Mouse (Mus musculus) MEL (cell line): ENCODE data around the gene Slc36a3. TPM values are rescaled to one million over a fixed set of nuclear protein-coding genes. Genes with fewer than 3 reads are reported as not detected.
A peak's percentile ranks its signal among the peaks of the same experiment; 100 is the strongest.

Experiments
- DNase-seq: peaks from one replicate; pipeline ENCODE4 v3.0.0; 2011; ENCODE audit warnings: low read depth, low spot score
- H3K27ac ChIP-seq: 2 replicates; pipeline ENCODE4 v1.5.1; 2012; ENCODE audit warnings: low read depth, mild to moderate bottlenecking, control low read depth, low read length, moderate library complexity; ENCODE audit not compliant: control insufficient read depth
- H3K27me3 ChIP-seq, 2 experiments: fragments of 150-350 bp in 1 of 2; sonication (generic) in 1 of 2; 2 replicates each; pipeline ENCODE4 v1.6.1; 2012; ENCODE audit warnings: low read length in 2 of 2, mild to moderate bottlenecking in 2 of 2, improper control_type of control experiment in 1 of 2, moderate library complexity in 1 of 2; ENCODE audit not compliant: insufficient read depth in 2 of 2, control insufficient read depth in 1 of 2
- H3K36me3 ChIP-seq, 2 experiments: 2 replicates each; pipeline ENCODE4 v1.6.1; 2012 to 2014; ENCODE audit warnings: low read length in 2 of 2, improper control_type of control experiment in 1 of 2, inconsistent platforms in 1 of 2, mild to moderate bottlenecking in 1 of 2; ENCODE audit not compliant: insufficient read depth in 2 of 2, control insufficient read depth in 1 of 2
- H3K4me1 ChIP-seq, 2 experiments: fragments of 150-350 bp in 1 of 2; sonication (generic) in 1 of 2; 2 replicates each; pipeline ENCODE4 v1.6.1; 2012; ENCODE audit warnings: low read length in 2 of 2, improper control_type of control experiment in 1 of 2, mild to moderate bottlenecking in 1 of 2; ENCODE audit not compliant: insufficient read depth in 2 of 2, control insufficient read depth in 1 of 2
- H3K4me3 ChIP-seq, 2 experiments: fragments of 150-350 bp in 1 of 2; sonication (generic) in 1 of 2; 2 replicates each; pipeline ENCODE4 v1.5.1; 2012; ENCODE audit warnings: low read depth in 2 of 2, low read length in 2 of 2, mild to moderate bottlenecking in 2 of 2, moderate library complexity in 2 of 2, control low read depth in 1 of 2, improper control_type of control experiment in 1 of 2; ENCODE audit not compliant: control insufficient read depth in 1 of 2, insufficient read depth in 1 of 2
- H3K79me2 ChIP-seq: 2 replicates; pipeline ENCODE4 v1.6.1; 2012; ENCODE audit warnings: mild to moderate bottlenecking, low read length, moderate library complexity; ENCODE audit not compliant: control insufficient read depth, poor library complexity, insufficient read depth
- H3K9ac ChIP-seq: 2 replicates; pipeline ENCODE4 v1.6.1; 2012; ENCODE audit warnings: low read depth, mild to moderate bottlenecking, control low read depth, low read length, moderate library complexity; ENCODE audit not compliant: control insufficient read depth, poor library complexity, severe bottlenecking
- H3K9me3 ChIP-seq: fragments of 150-350 bp; sonication (generic); replicated peaks from 2 replicates; pipeline ENCODE4 v1.6.1; 2012; ENCODE audit warnings: mild to moderate bottlenecking, low read length, improper control_type of control experiment, moderate library complexity; ENCODE audit not compliant: insufficient read depth
- BHLHE40 ChIP-seq: IDR thresholded peaks from 2 replicates; pipeline ENCODE4 v1.6.1; 2012; ENCODE audit warnings: low read depth, mild to moderate bottlenecking, inconsistent platforms, low read length, improper control_type of control experiment, borderline replicate concordance
- CHD1 ChIP-seq: IDR thresholded peaks from 2 replicates; pipeline ENCODE4 v1.6.1; 2012; ENCODE audit warnings: low read depth, mild to moderate bottlenecking, inconsistent platforms, low read length, improper control_type of control experiment
- CHD2 ChIP-seq: IDR thresholded peaks from 2 replicates; pipeline ENCODE4 v1.6.1; 2011; ENCODE audit warnings: low read length, improper control_type of control experiment
- CTCF ChIP-seq, 3 experiments: IDR thresholded peaks in 2 of 3; conservative IDR thresholded peaks in 1 of 3; 2 replicates each; pipeline ENCODE4 v1.5.1; 2011 to 2012; ENCODE audit warnings: low read length in 3 of 3, low read depth in 2 of 3, mild to moderate bottlenecking in 2 of 3, improper control_type of control experiment in 1 of 3, inconsistent platforms in 1 of 3, mixed read lengths in 1 of 3, moderate library complexity in 1 of 3; ENCODE audit not compliant: control insufficient read depth in 1 of 3, insufficient read depth in 1 of 3, poor library complexity in 1 of 3, severe bottlenecking in 1 of 3
- E2F4 ChIP-seq: IDR thresholded peaks from 2 replicates; pipeline ENCODE4 v1.6.1; 2011; ENCODE audit warnings: low read depth, low read length, improper control_type of control experiment, borderline replicate concordance
- EP300 ChIP-seq, 2 experiments: IDR thresholded peaks; 2 replicates each; pipeline ENCODE4 v1.6.1; 2011; ENCODE audit warnings: improper control_type of control experiment in 2 of 2, low read length in 2 of 2, low read depth in 1 of 2, mild to moderate bottlenecking in 1 of 2
- ETS1 ChIP-seq: IDR thresholded peaks from 2 replicates; pipeline ENCODE4 v1.6.1; 2012; ENCODE audit warnings: low read depth, mild to moderate bottlenecking, inconsistent platforms, low read length, improper control_type of control experiment, moderate library complexity
- GATA1 ChIP-seq: IDR thresholded peaks from 2 replicates; pipeline ENCODE4 v1.6.1; 2011; ENCODE audit warnings: low read depth, low read length, improper control_type of control experiment
- HCFC1 ChIP-seq: IDR thresholded peaks from 2 replicates; pipeline ENCODE4 v1.6.1; 2012; ENCODE audit warnings: low read depth, mild to moderate bottlenecking, inconsistent platforms, low read length, improper control_type of control experiment, moderate library complexity
- JUND ChIP-seq: IDR thresholded peaks from 2 replicates; pipeline ENCODE4 v1.6.1; 2011; ENCODE audit warnings: low read depth, mild to moderate bottlenecking, improper control_type of control experiment, low read length
- MAFK ChIP-seq: IDR thresholded peaks from 2 replicates; pipeline ENCODE4 v1.6.1; 2011; ENCODE audit warnings: low read depth, mild to moderate bottlenecking, low read length, improper control_type of control experiment, borderline replicate concordance
- MAX ChIP-seq: IDR thresholded peaks from 2 replicates; pipeline ENCODE4 v1.6.1; 2011; ENCODE audit warnings: low read length, improper control_type of control experiment
- MEF2A ChIP-seq: IDR thresholded peaks from 2 replicates; pipeline ENCODE4 v1.6.1; 2014; ENCODE audit warnings: low read depth, mild to moderate bottlenecking, inconsistent platforms, low read length, improper control_type of control experiment; ENCODE audit not compliant: poor library complexity, insufficient replicate concordance, severe bottlenecking; ENCODE audit errors: extremely low read depth
- MXI1 ChIP-seq: IDR thresholded peaks from 2 replicates; pipeline ENCODE4 v1.6.1; 2011; ENCODE audit warnings: mild to moderate bottlenecking, low read depth, low read length, improper control_type of control experiment
- MYB ChIP-seq: IDR thresholded peaks from 2 replicates; pipeline ENCODE4 v1.6.1; 2011; ENCODE audit warnings: mild to moderate bottlenecking, low read depth, low read length, improper control_type of control experiment
- MYC ChIP-seq: IDR thresholded peaks from 2 replicates; pipeline ENCODE4 v1.6.1; 2011; ENCODE audit warnings: low read depth, mild to moderate bottlenecking, low read length, improper control_type of control experiment, moderate library complexity
- NELFE ChIP-seq: IDR thresholded peaks from 2 replicates; pipeline ENCODE4 v1.6.1; 2011; ENCODE audit warnings: low read depth, low read length, improper control_type of control experiment
- POLR2AphosphoS2 ChIP-seq: IDR thresholded peaks from 2 replicates; pipeline ENCODE4 v1.6.1; 2011; ENCODE audit warnings: low read length, improper control_type of control experiment
- POLR2AphosphoS5 ChIP-seq: IDR thresholded peaks from 2 replicates; pipeline ENCODE4 v1.6.1; 2012; ENCODE audit warnings: low read depth, borderline replicate concordance, mild to moderate bottlenecking, inconsistent platforms, low read length, moderate library complexity, mixed read lengths
- RAD21 ChIP-seq: IDR thresholded peaks from 2 replicates; pipeline ENCODE4 v1.6.1; 2011; ENCODE audit warnings: mild to moderate bottlenecking, low read depth, low read length, improper control_type of control experiment
- RCOR1 ChIP-seq: IDR thresholded peaks from 2 replicates; pipeline ENCODE4 v1.6.1; 2012; ENCODE audit warnings: low read depth, mild to moderate bottlenecking, inconsistent platforms, low read length, improper control_type of control experiment
- SIN3A ChIP-seq: IDR thresholded peaks from 2 replicates; pipeline ENCODE4 v1.6.1; 2012; ENCODE audit warnings: low read length, improper control_type of control experiment, inconsistent platforms
- SMC3 ChIP-seq: IDR thresholded peaks from 2 replicates; pipeline ENCODE4 v1.6.1; 2011; ENCODE audit warnings: low read depth, low read length, improper control_type of control experiment
- TAL1 ChIP-seq: IDR thresholded peaks from 2 replicates; pipeline ENCODE4 v1.6.1; 2012; ENCODE audit warnings: mild to moderate bottlenecking, inconsistent platforms, low read length, moderate library complexity, mixed read lengths
- TBP ChIP-seq: IDR thresholded peaks from 2 replicates; pipeline ENCODE4 v1.8.0; 2011; ENCODE audit warnings: low read depth, low read length, improper control_type of control experiment
- TCF12 ChIP-seq: IDR thresholded peaks from 2 replicates; pipeline ENCODE4 v1.6.1; 2014; ENCODE audit warnings: low read depth, mild to moderate bottlenecking, inconsistent platforms, low read length, improper control_type of control experiment, moderate library complexity
- UBTF ChIP-seq: IDR thresholded peaks from 2 replicates; pipeline ENCODE4 v1.6.1; 2012; ENCODE audit warnings: low read depth, mild to moderate bottlenecking, inconsistent platforms, low read length, improper control_type of control experiment, moderate library complexity, borderline replicate concordance; ENCODE audit not compliant: insufficient read depth
- ZNF384 ChIP-seq: IDR thresholded peaks from 2 replicates; pipeline ENCODE4 v1.6.1; 2012; ENCODE audit warnings: low read depth, mild to moderate bottlenecking, inconsistent platforms, low read length, improper control_type of control experiment
- polyA plus RNA-seq, 2 experiments: library from polyadenylated mRNA; stranded (reverse) in 1 of 2; unstranded in 1 of 2; fragments of >175 nt in 1 of 2; fragments of >200 nt in 1 of 2; gene quantifications; 2 replicates each; pipeline versions ENCODE4 v1.2.1 to v1.2.4; 2012; ENCODE audit warnings: low replicate concordance in 2 of 2, low read depth in 1 of 2; ENCODE audit not compliant: insufficient read length in 2 of 2, insufficient read depth in 1 of 2, missing spikeins in 1 of 2
- total RNA-seq: library from RNA; depleted of rRNA; stranded (reverse); fragments of 300-350 nt; gene quantifications from 2 replicates; pipeline ENCODE4 v1.2.3, GENCODE M21; 2012

Slc36a3 gene
- total and polyA plus RNA-seq, 3 experiments, result 0.12 to 0.15 TPM; not detected in 1

- TF ChIP-seq MXI1, result 0 out of 2 replicates have a peak, but pooled peaks have one; percentile 54
- peak; percentile 43; the same call in 1 of the 2 replicates for TF ChIP-seq TBP
- 0 out of 2 replicates have a peak, but pooled peaks have one; percentile 11 for TF ChIP-seq NELFE
- TF ChIP-seq GATA1, result peak; percentile 99
- TF ChIP-seq SIN3A, result peak; percentile 59; the same call in 1 of the 2 replicates
- 0 out of 2 replicates have a peak, but pooled peaks have one; percentile 10 for TF ChIP-seq MAX
- peak; percentile 45 to 56; a peak in 2 of 4 replicates for TF ChIP-seq EP300 (IDR thresholded peaks at IDR 0.05; ENCODE audit: low read depth in 1 of 2, low read length in 2 of 2)
- TF ChIP-seq TCF12, result 0 out of 2 replicates have a peak, but pooled peaks have one; percentile 33
- no peak for TF ChIP-seq ZNF384
- TF ChIP-seq BHLHE40, result 0 out of 2 replicates have a peak, but pooled peaks have one; percentile 18
- no peak for TF ChIP-seq CHD1
- no peak for TF ChIP-seq RAD21
- peak; percentile 95; the same call in 1 of the 2 replicates for TF ChIP-seq MEF2A
- peak; percentile 59 for TF ChIP-seq RCOR1
- peak; percentile 83 for TF ChIP-seq ETS1
- TF ChIP-seq JUND, result no peak
- TF ChIP-seq MYC, result no peak
- TF ChIP-seq CTCF (IDR thresholded peaks at IDR 0.05 in 2 of 3, conservative IDR thresholded peaks at IDR 0.05 in 1 of 3; ENCODE audit: control insufficient read depth in 1 of 3, insufficient read depth in 1 of 3, low read depth in 2 of 3, low read length in 3 of 3, poor library complexity in 1 of 3, severe bottlenecking in 1 of 3), result no peak
- peak overlapping the region; percentile 27; the same call in 1 of the 2 replicates for H3K27ac ChIP-seq
- no peaks in the 10 kb centered on the region for H3K27me3 ChIP-seq
- H3K4me1 ChIP-seq, result peaks cover 34 to 40% of the 10 kb centered on the region in 2 experiments
- peaks cover 0 to 44% of the 10 kb centered on the region in 2 experiments; a peak in 2 of 4 replicates for H3K36me3 ChIP-seq
- H3K9me3 ChIP-seq, result no peaks in the 10 kb centered on the region
- H3K79me2 ChIP-seq, result no peaks in the 10 kb centered on the region
- 0 out of 4 replicates have a peak overlapping the region, but pooled peaks of 1 of the 2 experiments have one; percentile 10 for H3K4me3 ChIP-seq
- no peak overlapping the region for H3K9ac ChIP-seq
- peak; percentile 78 for DNase-seq
These were observed 23.6 kb downstream of the Slc36a3 start for GRCm38 (mm10) chr11:55127937-55128336.

- no peak overlapping the region for H3K9ac ChIP-seq
- H3K79me2 ChIP-seq, result no peaks in the 10 kb centered on the region
- H3K27ac ChIP-seq, result no peak overlapping the region
- H3K4me1 ChIP-seq, result peaks cover 25 to 36% of the 10 kb centered on the region in 2 experiments
- no peaks in the 10 kb centered on the region for H3K9me3 ChIP-seq
- H3K4me3 ChIP-seq, result no peak overlapping the region
- H3K27me3 ChIP-seq, result no peaks in the 10 kb centered on the region
- H3K36me3 ChIP-seq, result peaks cover 0 to 36% of the 10 kb centered on the region in 2 experiments; a peak in 2 of 4 replicates
- DNase-seq, result peak; percentile 65
- peak; percentile 39 for TF ChIP-seq TAL1
- no peak for TF ChIP-seq CTCF (IDR thresholded peaks at IDR 0.05 in 2 of 3, conservative IDR thresholded peaks at IDR 0.05 in 1 of 3; ENCODE audit: control insufficient read depth in 1 of 3, insufficient read depth in 1 of 3, low read depth in 2 of 3, low read length in 3 of 3, poor library complexity in 1 of 3, severe bottlenecking in 1 of 3)
- TF ChIP-seq E2F4, result no peak
- TF ChIP-seq TCF12, result peak; percentile 84
- TF ChIP-seq CHD2, result no peak
- TF ChIP-seq HCFC1, result no peak
- no peak for TF ChIP-seq BHLHE40
- TF ChIP-seq EP300 (IDR thresholded peaks at IDR 0.05; ENCODE audit: low read depth in 1 of 2, low read length in 2 of 2), result peak; percentile 80 to 89
- peak; percentile 91 for TF ChIP-seq GATA1
- TF ChIP-seq MAFK, result 0 out of 2 replicates have a peak, but pooled peaks have one; percentile 27
- TF ChIP-seq SIN3A, result no peak; the same call in 1 of the 2 replicates
- TF ChIP-seq SMC3, result no peak
- TF ChIP-seq UBTF, result no peak
- TF ChIP-seq TBP, result no peak
- TF ChIP-seq POLR2AphosphoS2, result no peak
- TF ChIP-seq POLR2AphosphoS5, result no peak
- peak; percentile 68 for TF ChIP-seq ZNF384
- peak; percentile 61 for TF ChIP-seq ETS1
- TF ChIP-seq JUND, result no peak
- TF ChIP-seq MXI1, result no peak
- peak; percentile 17; the same call in 1 of the 2 replicates for TF ChIP-seq MAX
- no peak for TF ChIP-seq MYB
These were observed 24.8 kb downstream of the Slc36a3 start for GRCm38 (mm10) chr11:55126663-55127062.
